Mouse (Mus musculus) liver, embryonic 14.5 days (tissue): ENCODE data around the gene Rnf111. TPM values are rescaled to one million over a fixed set of nuclear protein-coding genes. Genes with fewer than 3 reads are reported as not detected.

Experiments
- ATAC-seq: fragments of 200-750 bp; cut with Nextera tagmentation; 2 replicates; pipeline ENCODE4 v1.8.0; 2017; ENCODE audit warnings: moderate number of reproducible peaks, mild to moderate bottlenecking, moderate library complexity; ENCODE audit not compliant: insufficient read depth
- DNase-seq, 3 experiments: peaks; one replicate each; pipeline ENCODE4 v3.0.0-alpha.2; 2012 to 2013; ENCODE audit warnings: low read depth in 3 of 3, low spot score in 3 of 3
- H3K27ac ChIP-seq: fragments of 300-500 bp; sonication (generic); 2 replicates; pipeline ENCODE4 v1.5.1; 2014; ENCODE audit warnings: moderate library complexity, mild to moderate bottlenecking, control low read depth, inconsistent platforms
- H3K27me3 ChIP-seq: fragments of 300-500 bp; sonication (generic); 2 replicates; pipeline ENCODE4 v1.6.1; 2014; ENCODE audit warnings: mild to moderate bottlenecking, low read length, moderate library complexity; ENCODE audit not compliant: control insufficient read depth, insufficient read depth
- H3K36me3 ChIP-seq: fragments of 300-500 bp; sonication (generic); replicated peaks from 2 replicates; pipeline ENCODE4 v1.6.1; 2014; ENCODE audit warnings: low read depth; ENCODE audit not compliant: control insufficient read depth, insufficient read depth
- H3K4me1 ChIP-seq, 2 experiments: fragments of 200-500 bp in 1 of 2; fragments of 300-500 bp in 1 of 2; sonication (generic) in 1 of 2; replicated peaks; 2 replicates each; pipeline ENCODE4 v1.6.1; 2012 to 2014; ENCODE audit warnings: antibody characterized with exemption in 1 of 2, inconsistent platforms in 1 of 2, low read length in 1 of 2; ENCODE audit not compliant: control insufficient read depth in 2 of 2, insufficient read depth in 2 of 2
- H3K4me2 ChIP-seq: fragments of 300-500 bp; sonication (generic); 2 replicates; pipeline ENCODE4 v1.6.1; 2014; ENCODE audit warnings: low read depth, mild to moderate bottlenecking, control low read depth, moderate library complexity
- H3K4me3 ChIP-seq, 2 experiments: fragments of 200-500 bp in 1 of 2; fragments of 300-500 bp in 1 of 2; sonication (generic) in 1 of 2; 2 replicates each; pipeline ENCODE4 v1.5.1; 2012 to 2014; ENCODE audit warnings: low read depth in 2 of 2, low read length in 2 of 2, mild to moderate bottlenecking in 2 of 2, control low read depth in 1 of 2, inconsistent platforms in 1 of 2, moderate library complexity in 1 of 2; ENCODE audit not compliant: insufficient read depth in 1 of 2
- H3K9ac ChIP-seq: fragments of 300-500 bp; sonication (generic); replicated peaks from 2 replicates; pipeline ENCODE4 v1.6.1; 2014; ENCODE audit warnings: mild to moderate bottlenecking, control low read depth, moderate library complexity
- H3K9me3 ChIP-seq: fragments of 300-500 bp; sonication (generic); 2 replicates; pipeline ENCODE4 v1.6.1; 2016; ENCODE audit warnings: low read length, mixed read lengths; ENCODE audit not compliant: control insufficient read depth
- CTCF ChIP-seq: IDR thresholded peaks from 2 replicates; pipeline ENCODE4 v1.5.1; 2016; ENCODE audit warnings: antibody characterized with exemption, low read depth, control low read depth
- EP300 ChIP-seq: IDR thresholded peaks from 2 replicates; pipeline ENCODE4 v1.6.1; 2016; ENCODE audit warnings: antibody characterized with exemption, low read depth
- WGBS: fragments of 180-500 bp; shearing (Covaris S2); extraction: QIAGEN DNeasy Blood & Tissue Kit; methylation state at CpG from one replicate; pipeline ENCODE4 v1.1.7; 2014; ENCODE audit not compliant: insufficient replicate concordance; 5-methylcytosine and 5-hydroxymethylcytosine counted together
- polyA plus RNA-seq, 2 experiments: library from polyadenylated mRNA; depleted of rRNA in 1 of 2; stranded (reverse) in 1 of 2; unstranded in 1 of 2; fragments of >200 nt; fragmentation: Nextera tagmentation in 1 of 2; extraction: Ambion mirVana in 1 of 2; gene quantifications; 2 replicates each; pipeline versions ENCODE4 v1.2.1 to v1.2.3; 2012 to 2014

Rnf111 gene
- polyA plus RNA-seq, 2 experiments: 6.1 to 8.3 TPM

DNA sequence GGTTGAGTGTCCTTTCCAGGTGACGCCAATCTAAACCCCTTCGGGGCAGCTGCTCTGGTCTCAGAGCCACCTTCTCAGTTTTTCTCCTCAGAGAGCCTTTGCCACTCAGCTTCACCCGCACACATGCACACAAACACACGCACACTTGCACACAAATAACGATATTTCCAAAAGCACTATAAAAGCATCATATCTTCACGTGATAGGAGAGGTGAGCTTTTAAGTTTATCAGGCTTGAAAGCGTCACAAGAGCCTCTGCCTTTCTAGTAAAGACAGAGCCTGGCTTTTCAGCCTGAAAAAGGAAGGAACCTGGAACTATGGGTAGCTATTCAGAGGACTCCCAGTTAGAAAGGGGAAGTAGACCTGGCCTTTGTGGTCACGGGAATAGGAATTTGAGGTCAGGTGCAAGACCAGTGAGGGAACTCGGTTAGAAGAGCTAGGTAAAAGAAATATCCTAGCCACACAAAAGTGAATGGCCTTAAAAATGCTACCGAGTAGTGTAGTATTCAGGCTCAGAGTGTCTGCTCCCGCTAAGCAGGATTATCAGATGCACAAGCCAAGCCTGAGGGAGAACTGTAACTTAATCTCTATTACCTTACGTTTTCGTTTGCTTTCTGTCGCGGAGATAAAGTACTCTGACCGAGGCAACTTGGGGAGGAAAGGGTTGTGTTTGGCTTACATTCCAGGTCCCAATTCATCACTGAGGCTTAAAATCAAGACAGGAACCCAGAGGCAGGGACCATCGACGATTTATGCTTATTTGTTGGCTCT, 118.4 kb downstream of the Rnf111 start:
- peaks cover 9 to 20% of the 10 kb centered on the region in 2 experiments for H3K4me1 ChIP-seq
- H3K4me2 ChIP-seq: peak overlapping the region; percentile 41
- ATAC-seq: peak; percentile 77; the same call in 1 of the 2 replicates
- peak overlapping the region; percentile 31; the same call in 1 of the 2 replicates for H3K9ac ChIP-seq
- peak overlapping the region; percentile 12; the same call in 1 of the 2 replicates for H3K27ac ChIP-seq
- peak in 2 of 3 experiments; percentile 30 to 34 for DNase-seq
- 29% methylated on average over 18 of the region's 18 CpGs for WGBS
- no peaks in the 10 kb centered on the region for H3K27me3 ChIP-seq
- no peaks in the 10 kb centered on the region for H3K36me3 ChIP-seq
- no peaks in the 10 kb centered on the region for H3K9me3 ChIP-seq
- no peak overlapping the region for H3K4me3 ChIP-seq
- TF ChIP-seq EP300: peak; percentile 73
- no peak for TF ChIP-seq CTCF

DNA sequence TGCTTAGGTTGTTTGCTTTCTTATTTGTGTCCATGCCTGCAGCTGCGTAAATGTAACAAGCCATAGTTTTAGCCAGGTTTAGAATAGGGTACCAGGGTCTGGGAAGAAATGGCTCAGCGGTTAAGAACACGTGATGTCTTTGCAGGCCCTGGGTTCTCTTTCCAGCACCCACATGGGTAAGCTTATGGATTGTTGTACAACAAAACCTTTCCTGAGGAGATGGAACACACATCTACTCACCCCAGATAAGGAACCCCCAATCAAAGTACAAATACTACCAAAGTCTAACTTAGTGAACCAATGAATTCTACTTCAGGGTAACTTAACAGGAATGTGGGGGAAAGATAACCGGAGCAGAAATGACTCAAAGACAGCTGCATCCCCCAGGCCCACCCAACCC, 119.0 kb downstream of the Rnf111 start:
- H3K27ac ChIP-seq: no peak overlapping the region
- H3K9ac ChIP-seq: no peak overlapping the region
- TF ChIP-seq EP300 (no peak), CTCF (no peak)
- no peak overlapping the region; the same call in 1 of the 2 replicates for H3K4me2 ChIP-seq
- DNase-seq (no peak), ATAC-seq (no peak)
- H3K9me3 ChIP-seq: no peaks in the 10 kb centered on the region
- H3K4me3 ChIP-seq: no peak overlapping the region
- 67% methylated on average over 4 of the region's 4 CpGs for WGBS
- H3K4me1 ChIP-seq: peaks cover 9 to 20% of the 10 kb centered on the region in 2 experiments
- H3K27me3 ChIP-seq: no peaks in the 10 kb centered on the region
- H3K36me3 ChIP-seq: no peaks in the 10 kb centered on the region

DNA sequence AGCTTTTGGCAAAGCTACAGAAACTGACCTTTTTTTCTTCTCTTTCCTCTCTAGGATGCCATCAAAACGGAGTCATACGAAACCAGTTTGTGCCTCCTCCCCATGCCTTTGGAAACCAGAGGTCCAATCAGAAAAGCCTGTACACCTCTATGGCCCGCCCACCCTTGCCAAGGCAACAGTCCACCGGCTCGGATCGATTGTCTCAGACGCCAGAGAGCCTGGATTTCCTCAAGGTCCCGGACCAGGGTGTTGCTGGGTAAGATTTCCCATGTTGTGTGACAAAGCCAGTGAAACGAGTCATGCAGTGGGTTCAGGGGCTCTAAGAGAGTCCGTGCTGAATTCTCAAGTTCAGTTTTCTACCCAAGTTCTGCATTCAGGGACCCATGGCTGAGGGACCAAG, 119.8 kb downstream of the Rnf111 start:
- Histone ChIP-seq H3K9ac (no peak overlapping the region), H3K9me3 (no peaks in the 10 kb centered on the region), H3K4me2 (no peak overlapping the region), H3K27ac (no peak overlapping the region), H3K4me3 (no peak overlapping the region), H3K36me3 (no peaks in the 10 kb centered on the region), H3K27me3 (no peaks in the 10 kb centered on the region), H3K4me1 (peaks cover 9 to 20% of the 10 kb centered on the region in 2 experiments)
- DNase-seq (no peak), ATAC-seq (no peak)
- WGBS: 59% methylated on average over 10 of the region's 10 CpGs
- TF ChIP-seq CTCF (no peak), EP300 (no peak)

DNA sequence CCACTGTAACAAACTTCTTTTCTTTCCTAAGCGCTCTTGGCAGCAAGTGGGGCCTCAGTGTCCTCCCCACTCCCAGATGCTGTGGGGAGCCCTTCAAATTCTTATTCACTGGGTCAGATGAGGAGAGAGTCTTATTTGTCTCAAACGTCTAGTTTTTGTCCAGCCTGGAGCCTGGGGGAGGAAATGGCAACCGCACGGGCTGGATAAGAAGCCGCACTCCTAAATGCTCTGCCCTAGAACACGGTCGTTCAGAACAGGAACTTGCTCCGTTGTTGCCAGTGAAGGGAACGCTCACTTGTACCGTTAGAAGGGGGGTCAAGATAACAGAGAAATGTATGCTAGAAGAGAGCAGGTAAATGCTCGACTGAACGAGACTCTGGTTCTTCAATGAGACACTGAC, 121.4 kb downstream of the Rnf111 start:
- WGBS: 27% methylated on average over 12 of the region's 12 CpGs
- no peak overlapping the region for H3K9ac ChIP-seq

More for the DNA sequence above, 121.4 kb downstream of the Rnf111 start:
- no peak overlapping the region for H3K4me3 ChIP-seq
- ATAC-seq (no peak), DNase-seq (no peak)
- no peaks in the 10 kb centered on the region for H3K36me3 ChIP-seq
- H3K4me2 ChIP-seq: no peak overlapping the region
- peaks cover 9 to 20% of the 10 kb centered on the region in 2 experiments for H3K4me1 ChIP-seq
- no peaks in the 10 kb centered on the region for H3K9me3 ChIP-seq
- no peak overlapping the region for H3K27ac ChIP-seq
- no peaks in the 10 kb centered on the region for H3K27me3 ChIP-seq
- TF ChIP-seq CTCF (no peak), EP300 (no peak)
